Mouse (Mus musculus) liver, embryonic 12.5 days (tissue): ENCODE data around the gene Pgm2. TPM values are rescaled to one million over a fixed set of nuclear protein-coding genes. Genes with fewer than 3 reads are reported as not detected.

ENCODE experiments used
- ATAC-seq: fragments of 200-750 bp; cut with Nextera tagmentation; 2 replicates; pipeline ENCODE4 v1.8.0; 2017; ENCODE audit warnings: moderate number of reproducible peaks, mild to moderate bottlenecking, moderate library complexity
- H3K27ac ChIP-seq: fragments of 300-500 bp; sonication (generic); 2 replicates; pipeline ENCODE4 v1.5.1; 2016; ENCODE audit warnings: mild to moderate bottlenecking
- H3K27me3 ChIP-seq: fragments of 300-500 bp; sonication (generic); replicated peaks from 2 replicates; pipeline ENCODE4 v1.6.1; 2016; ENCODE audit warnings: mild to moderate bottlenecking, moderate library complexity
- H3K36me3 ChIP-seq: fragments of 300-500 bp; sonication (generic); 2 replicates; pipeline ENCODE4 v1.6.1; 2016; ENCODE audit warnings: mild to moderate bottlenecking, moderate library complexity
- H3K4me1 ChIP-seq: fragments of 300-500 bp; sonication (generic); 2 replicates; pipeline ENCODE4 v1.6.1; 2016
- H3K4me2 ChIP-seq: fragments of 300-500 bp; sonication (generic); 2 replicates; pipeline ENCODE4 v1.6.1; 2016; ENCODE audit warnings: mild to moderate bottlenecking, moderate library complexity
- H3K4me3 ChIP-seq: fragments of 300-500 bp; sonication (generic); 2 replicates; pipeline ENCODE4 v1.5.1; 2016; ENCODE audit warnings: mild to moderate bottlenecking, moderate library complexity
- H3K9ac ChIP-seq: fragments of 300-500 bp; sonication (generic); 2 replicates; pipeline ENCODE4 v1.6.1; 2016; ENCODE audit warnings: mild to moderate bottlenecking, moderate library complexity
- H3K9me3 ChIP-seq: fragments of 300-500 bp; sonication (generic); replicated peaks from 2 replicates; pipeline ENCODE4 v1.6.1; 2016; ENCODE audit warnings: mild to moderate bottlenecking, moderate library complexity
- WGBS: fragments of 180-500 bp; shearing (Covaris S2); methylation state at CpG from one replicate; pipeline ENCODE4 v1.1.7; 2016; ENCODE audit not compliant: insufficient replicate concordance; 5-methylcytosine and 5-hydroxymethylcytosine counted together
- polyA plus RNA-seq: library from polyadenylated mRNA; unstranded; fragments of >200 nt; fragmentation: Nextera tagmentation; extraction: Ambion mirVana; gene quantifications from 2 replicates; pipeline ENCODE4 v1.2.1, GENCODE M21; 2016

The Pgm2 gene
- 32.3 and 34.3 TPM in 2 replicates for polyA plus RNA-seq

DNA sequence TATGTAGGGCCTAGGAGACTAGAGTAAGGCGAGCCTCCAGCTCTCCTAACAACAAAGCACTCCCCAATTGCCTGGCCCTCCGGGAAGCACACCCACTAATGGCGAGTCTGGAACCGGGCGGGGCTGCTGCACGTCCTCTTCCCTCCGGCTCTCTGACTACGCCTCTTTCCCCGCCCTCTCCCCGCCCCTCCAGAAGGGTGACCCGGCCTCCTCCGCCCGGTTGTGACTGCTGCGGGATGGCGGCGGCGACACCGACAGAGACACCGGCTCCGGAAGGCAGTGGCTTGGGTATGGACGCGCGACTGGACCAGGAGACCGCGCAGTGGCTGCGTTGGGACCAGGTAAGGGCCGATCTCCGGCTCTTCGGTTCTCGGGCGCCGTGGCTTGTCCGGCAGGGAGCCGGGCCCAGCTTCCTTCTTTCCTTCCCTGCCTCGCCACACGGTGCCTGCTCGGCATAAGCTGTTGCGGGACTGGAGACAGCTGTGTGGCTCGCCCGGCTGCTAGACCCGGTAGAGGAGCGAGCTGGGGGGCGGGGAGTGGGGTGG, at the start of gene Pgm2:
Gene Pgm2, plus strand, starts transcription at position 203 of the 545 bp plus-strand sequence.
- peak within 1 kb of the TSS; percentile 60 for H3K27ac ChIP-seq
- peak within 1 kb of the TSS; percentile 90 for H3K9ac ChIP-seq
- peaks cover 44% of the 10 kb centered on the region for H3K4me1 ChIP-seq
- H3K4me3 ChIP-seq: peak within 1 kb of the TSS; percentile 84
- no peaks in the 10 kb centered on the region for H3K27me3 ChIP-seq
- under 1% methylated on average over 43 of the region's 43 CpGs for WGBS
- no peaks in the 10 kb centered on the region for H3K9me3 ChIP-seq
- H3K36me3 ChIP-seq: peaks cover 12% of the 10 kb centered on the region
- H3K4me2 ChIP-seq: peak within 1 kb of the TSS; percentile 95
- ATAC-seq: peak; percentile 94

DNA sequence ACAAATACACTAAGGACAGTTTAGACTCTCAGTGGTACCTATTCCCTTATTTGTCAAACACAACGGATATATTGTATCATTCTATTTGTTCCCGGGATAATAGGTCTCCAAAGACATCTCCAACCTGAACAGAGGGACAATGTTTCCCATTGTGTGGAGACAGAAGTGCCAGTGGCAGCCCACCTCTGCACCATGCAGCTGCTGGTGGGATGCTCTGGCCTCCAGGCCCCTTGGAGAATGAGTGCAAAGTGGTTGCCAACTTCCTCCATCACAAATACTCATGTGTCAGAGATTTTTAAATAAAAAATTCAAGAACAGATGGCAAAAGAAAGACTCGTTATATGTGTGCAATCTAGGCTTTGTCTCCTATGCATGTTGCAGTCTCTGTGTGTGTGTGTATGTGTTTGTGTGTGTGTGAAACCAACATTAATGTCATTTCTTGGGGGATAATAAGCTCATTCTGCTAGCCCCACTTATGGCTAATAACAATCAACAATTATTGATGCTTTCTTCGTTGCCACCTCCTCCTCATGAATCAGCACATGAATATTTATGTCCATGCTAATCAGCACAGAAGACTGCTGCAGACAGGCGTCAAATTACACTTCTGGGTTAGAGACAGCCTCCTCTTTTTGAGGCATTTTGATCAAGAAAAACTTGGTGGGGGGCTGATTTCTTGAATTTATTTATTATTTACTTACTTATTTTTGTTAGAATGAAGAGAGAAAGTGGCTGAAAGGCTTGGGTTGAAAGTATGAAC, 48.9 kb upstream of the Pgm2 start:
- H3K4me3 ChIP-seq: no peak overlapping the region
- 57% methylated on average over 5 of the region's 5 CpGs for WGBS
- H3K9ac ChIP-seq: no peak overlapping the region
- H3K4me2 ChIP-seq: no peak overlapping the region
- no peak overlapping the region for H3K27ac ChIP-seq
- no peak for ATAC-seq
- H3K27me3 ChIP-seq: 0 out of 2 replicates have a peak, but pooled peaks cover 4% of the 10 kb centered on the region
- no peaks in the 10 kb centered on the region for H3K9me3 ChIP-seq
- H3K4me1 ChIP-seq: no peaks in the 10 kb centered on the region
- no peaks in the 10 kb centered on the region for H3K36me3 ChIP-seq

DNA sequence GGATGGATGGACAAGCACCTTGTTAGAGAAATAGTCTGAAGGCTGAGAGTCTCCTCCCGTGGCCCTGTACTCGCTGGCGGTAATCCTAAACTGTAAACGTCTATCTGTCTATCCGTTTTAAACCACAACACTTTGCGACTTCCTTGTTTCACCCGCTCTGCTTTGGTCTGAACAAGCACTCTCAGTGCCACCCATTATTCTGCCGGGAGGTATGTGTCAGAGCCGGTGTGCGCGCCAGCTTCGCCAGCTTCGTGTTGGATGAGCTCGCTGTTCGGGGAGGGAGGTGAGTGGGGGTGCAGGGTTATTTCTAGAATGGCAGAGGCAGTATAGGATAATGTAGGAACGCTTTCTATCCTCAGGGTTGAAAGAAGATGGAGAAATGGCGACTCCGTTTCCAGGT, 48.0 kb upstream of the Pgm2 start:
- ATAC-seq: no peak
- no peak overlapping the region for H3K4me2 ChIP-seq

DNA sequence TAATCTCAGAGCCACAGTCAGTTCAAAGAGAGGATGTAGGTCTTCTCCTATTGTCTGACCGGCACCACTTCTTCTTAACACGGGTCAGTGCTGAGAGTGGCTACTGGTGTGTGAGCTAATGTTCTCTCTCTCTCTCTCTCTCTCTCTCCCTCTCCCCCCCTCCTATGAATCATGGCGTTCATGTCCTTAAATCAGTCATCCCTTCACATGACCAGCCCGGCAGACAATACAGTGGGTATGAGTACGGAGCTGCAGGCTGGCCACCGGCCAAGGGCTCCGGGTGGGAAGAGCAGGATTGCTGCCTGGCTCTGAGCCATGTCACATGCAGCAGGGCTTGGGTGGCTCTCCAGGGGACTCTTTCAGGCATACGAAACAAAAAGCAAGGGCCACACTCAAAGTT, 47.2 kb upstream of the Pgm2 start:
- Histone ChIP-seq H3K4me2 (no peak overlapping the region), H3K4me3 (no peak overlapping the region), H3K9me3 (no peaks in the 10 kb centered on the region), H3K27ac (no peak overlapping the region), H3K36me3 (no peaks in the 10 kb centered on the region), H3K9ac (no peak overlapping the region), H3K4me1 (no peaks in the 10 kb centered on the region), H3K27me3 (0 out of 2 replicates have a peak, but pooled peaks cover 4% of the 10 kb centered on the region)
- 60% methylated on average over 8 of the region's 8 CpGs for WGBS
- ATAC-seq: no peak

More for the DNA sequence above, 48.0 kb upstream of the Pgm2 start:
- Histone ChIP-seq H3K4me1 (no peaks in the 10 kb centered on the region), H3K27me3 (0 out of 2 replicates have a peak, but pooled peaks cover 4% of the 10 kb centered on the region), H3K9me3 (no peaks in the 10 kb centered on the region), H3K9ac (no peak overlapping the region), H3K27ac (no peak overlapping the region), H3K36me3 (no peaks in the 10 kb centered on the region), H3K4me3 (no peak overlapping the region)
- 55% methylated on average over 18 of the region's 18 CpGs for WGBS

DNA sequence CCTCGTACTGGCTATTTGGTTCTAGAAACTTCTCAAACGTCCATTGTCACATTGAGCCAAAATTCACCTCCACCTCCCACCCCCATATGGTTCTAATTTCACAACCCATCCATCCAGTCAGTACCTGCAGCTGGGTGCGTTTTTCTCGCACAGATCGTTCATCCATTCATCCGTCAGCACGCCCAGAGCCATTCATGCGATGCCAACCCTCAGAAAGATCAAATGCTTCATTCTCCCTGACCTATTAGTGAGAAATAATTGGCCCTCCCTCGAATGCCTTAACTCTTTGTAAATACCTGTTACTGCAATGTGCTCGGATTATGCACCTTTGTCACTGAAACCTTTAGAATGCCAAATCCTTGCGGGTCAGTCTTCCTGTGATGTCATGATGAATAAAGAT, 45.8 kb upstream of the Pgm2 start:
- WGBS: 72% methylated on average over 11 of the region's 11 CpGs
- H3K9me3 ChIP-seq: no peaks in the 10 kb centered on the region
- no peaks in the 10 kb centered on the region for H3K36me3 ChIP-seq
- H3K4me3 ChIP-seq: no peak overlapping the region
- H3K4me1 ChIP-seq: no peaks in the 10 kb centered on the region
- H3K9ac ChIP-seq: no peak overlapping the region
- H3K27ac ChIP-seq: no peak overlapping the region
- ATAC-seq: no peak
- 0 out of 2 replicates have a peak, but pooled peaks cover 4% of the 10 kb centered on the region for H3K27me3 ChIP-seq
- H3K4me2 ChIP-seq: no peak overlapping the region

GRCm38 (mm10) chr5:64047921-64048320, 44.8 kb upstream of the Pgm2 start:
- Histone ChIP-seq H3K4me1 (no peaks in the 10 kb centered on the region), H3K36me3 (no peaks in the 10 kb centered on the region), H3K9me3 (no peaks in the 10 kb centered on the region), H3K4me2 (no peak overlapping the region), H3K9ac (no peak overlapping the region), H3K27ac (no peak overlapping the region), H3K4me3 (no peak overlapping the region), H3K27me3 (0 out of 2 replicates have a peak, but pooled peaks cover 4% of the 10 kb centered on the region)
- no peak for ATAC-seq
- WGBS: 37% methylated on average over 6 of the region's 6 CpGs

DNA sequence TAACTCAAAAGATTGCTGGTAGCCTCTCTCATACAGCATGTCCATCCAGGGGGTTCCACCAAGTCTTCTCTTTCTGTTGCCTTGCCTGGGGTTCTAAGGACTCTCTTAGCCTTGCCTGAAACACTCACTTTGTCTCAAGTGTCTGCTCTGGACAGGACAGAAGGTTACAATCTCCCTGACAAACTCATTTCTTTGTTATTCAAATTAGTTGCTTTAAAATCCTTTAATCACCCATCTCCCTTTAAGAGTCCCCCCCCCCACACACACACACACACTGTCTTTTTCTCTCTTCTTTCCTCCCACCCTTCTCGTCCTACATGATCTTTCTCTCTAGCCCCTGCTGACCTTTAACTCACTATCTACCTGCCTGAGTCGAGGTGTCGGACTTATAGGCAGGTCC, 44.1 kb upstream of the Pgm2 start:
- Histone ChIP-seq H3K36me3 (no peaks in the 10 kb centered on the region), H3K27me3 (0 out of 2 replicates have a peak, but pooled peaks cover 4% of the 10 kb centered on the region), H3K9ac (no peak overlapping the region), H3K9me3 (no peaks in the 10 kb centered on the region), H3K4me3 (no peak overlapping the region), H3K27ac (no peak overlapping the region), H3K4me2 (no peak overlapping the region), H3K4me1 (no peaks in the 10 kb centered on the region)
- WGBS: 42% methylated on average over 3 of the region's 3 CpGs
- ATAC-seq: no peak

- H3K27me3 ChIP-seq: 0 out of 2 replicates have a peak, but pooled peaks cover 4% of the 10 kb centered on the region
- no peaks in the 10 kb centered on the region for H3K36me3 ChIP-seq
- no peak overlapping the region for H3K9ac ChIP-seq
- H3K9me3 ChIP-seq: no peaks in the 10 kb centered on the region
- ATAC-seq: no peak
- no peak overlapping the region for H3K27ac ChIP-seq
- 65% methylated on average over 5 of the region's 5 CpGs for WGBS
- H3K4me1 ChIP-seq: no peaks in the 10 kb centered on the region
- H3K4me3 ChIP-seq: no peak overlapping the region
- no peak overlapping the region for H3K4me2 ChIP-seq
Observed at GRCm38 (mm10) chr5:64049256-64049655, 43.5 kb upstream of the Pgm2 start.

DNA sequence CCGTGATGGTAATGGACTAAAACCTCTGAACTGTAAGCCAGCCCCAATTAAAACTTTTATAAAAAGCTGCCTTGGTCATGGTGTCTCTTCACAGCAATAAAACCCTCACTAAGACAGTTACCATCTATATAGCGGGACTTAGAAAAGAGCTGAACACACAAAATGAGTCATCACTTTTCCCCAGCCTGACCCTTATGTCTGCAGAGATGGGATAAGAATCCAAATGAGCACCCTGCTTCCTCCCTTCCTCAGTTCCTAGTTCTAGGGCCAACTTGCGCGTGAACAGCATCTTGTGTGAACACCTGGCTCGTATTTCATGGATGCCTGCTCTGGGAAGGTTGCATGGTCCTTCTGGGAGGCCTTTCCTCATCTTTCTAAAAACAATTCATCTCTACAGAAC, 39.7 kb upstream of the Pgm2 start:
- H3K9ac ChIP-seq: no peak overlapping the region
- 0 out of 2 replicates have a peak, but pooled peaks cover 4% of the 10 kb centered on the region for H3K9me3 ChIP-seq
- no peak overlapping the region for H3K4me3 ChIP-seq
- H3K27me3 ChIP-seq: no peaks in the 10 kb centered on the region
- H3K4me1 ChIP-seq: no peaks in the 10 kb centered on the region
- 62% methylated on average over 5 of the region's 5 CpGs for WGBS
- no peak for ATAC-seq
- H3K4me2 ChIP-seq: no peak overlapping the region
- no peaks in the 10 kb centered on the region for H3K36me3 ChIP-seq
- no peak overlapping the region for H3K27ac ChIP-seq

GRCm38 (mm10) chr5:64056210-64056609, 36.5 kb upstream of the Pgm2 start:
- Histone ChIP-seq H3K4me2 (no peak overlapping the region), H3K4me1 (no peaks in the 10 kb centered on the region), H3K36me3 (no peaks in the 10 kb centered on the region), H3K9me3 (0 out of 2 replicates have a peak, but pooled peaks cover 4% of the 10 kb centered on the region), H3K4me3 (no peak overlapping the region), H3K27me3 (no peaks in the 10 kb centered on the region), H3K9ac (no peak overlapping the region), H3K27ac (no peak overlapping the region)
- WGBS: 78% methylated on average over 6 of the region's 6 CpGs
- ATAC-seq: no peak

DNA sequence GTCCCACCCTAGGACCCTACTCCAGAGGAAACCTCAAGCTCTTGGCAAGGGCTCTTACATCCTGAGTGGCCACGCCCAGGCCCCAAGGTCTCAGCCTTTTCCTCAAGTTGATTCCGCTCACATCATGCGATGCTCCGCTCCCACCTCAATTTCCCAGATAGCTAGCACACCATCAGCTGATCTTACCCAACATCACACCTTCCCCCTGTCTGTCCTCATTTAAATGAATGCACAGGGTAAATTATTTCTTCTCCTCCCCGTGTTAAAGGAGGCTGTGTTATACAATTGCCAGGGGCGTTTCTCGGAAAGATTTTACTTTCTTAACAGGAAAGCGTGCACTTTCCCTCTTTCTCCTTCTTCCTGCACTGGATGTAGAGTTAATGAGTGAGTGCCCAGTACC, 31.9 kb upstream of the Pgm2 start:
- WGBS: 88% methylated on average over 8 of the region's 8 CpGs
- H3K27me3 ChIP-seq: no peaks in the 10 kb centered on the region

DNA sequence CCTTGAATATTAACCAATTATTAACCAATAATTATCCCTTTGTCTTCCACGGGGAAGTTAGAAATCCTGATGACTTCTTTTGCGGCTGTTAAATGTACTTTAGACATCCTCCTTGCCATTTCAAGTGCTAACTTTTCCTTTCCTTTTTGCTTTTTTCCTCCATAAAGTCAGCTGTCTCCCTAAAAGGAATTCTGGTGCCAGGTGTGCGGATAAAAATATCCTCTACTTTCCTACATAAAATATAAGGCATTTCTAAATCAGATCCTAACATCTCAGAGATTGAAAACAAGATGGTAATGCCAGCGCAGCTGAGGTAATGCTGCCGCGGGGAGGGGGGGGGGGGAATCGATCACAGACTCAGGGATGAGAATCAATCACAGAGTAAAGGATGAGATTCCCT, 31.1 kb upstream of the Pgm2 start:
- no peak for ATAC-seq
- no peaks in the 10 kb centered on the region for H3K9me3 ChIP-seq
- H3K27me3 ChIP-seq: no peaks in the 10 kb centered on the region
- 0 out of 2 replicates have a peak, but pooled peaks cover 4% of the 10 kb centered on the region for H3K4me1 ChIP-seq
- H3K36me3 ChIP-seq: no peaks in the 10 kb centered on the region
- H3K9ac ChIP-seq: no peak overlapping the region
- 70% methylated on average over 7 of the region's 7 CpGs for WGBS
- H3K27ac ChIP-seq: no peak overlapping the region
- no peak overlapping the region for H3K4me3 ChIP-seq
- H3K4me2 ChIP-seq: no peak overlapping the region

More for the DNA sequence above, 31.9 kb upstream of the Pgm2 start:
- Histone ChIP-seq H3K9me3 (no peaks in the 10 kb centered on the region), H3K27ac (no peak overlapping the region), H3K4me2 (no peak overlapping the region), H3K4me1 (no peaks in the 10 kb centered on the region), H3K4me3 (no peak overlapping the region), H3K36me3 (no peaks in the 10 kb centered on the region), H3K9ac (no peak overlapping the region)
- ATAC-seq: no peak
